Mouse (Mus musculus) cerebellum, adult 2 months (tissue): ENCODE results near the gene Ppib.

ENCODE experiments used
- CTCF ChIP-seq: fragments of 200-500 bp; IDR thresholded peaks from 2 replicates; pipeline ENCODE4 v1.5.1; 2011; ENCODE audit warnings: low read depth, mild to moderate bottlenecking, control low read depth, low read length, moderate library complexity, borderline replicate concordance; ENCODE audit not compliant: insufficient read depth
- POLR2A ChIP-seq: fragments of 200-500 bp; IDR thresholded peaks from 2 replicates; pipeline ENCODE4 v1.6.1; 2011; ENCODE audit warnings: low read length, control low read depth, borderline replicate concordance; ENCODE audit not compliant: insufficient read depth

GRCm38 (mm10) chr9:66092664-66093063 lies 32.6 kb downstream of the Ppib start:
- no peak for TF ChIP-seq CTCF
- TF ChIP-seq POLR2A = no peak
